8 mouse cellular contexts compared by ENCODE assay signal in the genomic region with DNA sequence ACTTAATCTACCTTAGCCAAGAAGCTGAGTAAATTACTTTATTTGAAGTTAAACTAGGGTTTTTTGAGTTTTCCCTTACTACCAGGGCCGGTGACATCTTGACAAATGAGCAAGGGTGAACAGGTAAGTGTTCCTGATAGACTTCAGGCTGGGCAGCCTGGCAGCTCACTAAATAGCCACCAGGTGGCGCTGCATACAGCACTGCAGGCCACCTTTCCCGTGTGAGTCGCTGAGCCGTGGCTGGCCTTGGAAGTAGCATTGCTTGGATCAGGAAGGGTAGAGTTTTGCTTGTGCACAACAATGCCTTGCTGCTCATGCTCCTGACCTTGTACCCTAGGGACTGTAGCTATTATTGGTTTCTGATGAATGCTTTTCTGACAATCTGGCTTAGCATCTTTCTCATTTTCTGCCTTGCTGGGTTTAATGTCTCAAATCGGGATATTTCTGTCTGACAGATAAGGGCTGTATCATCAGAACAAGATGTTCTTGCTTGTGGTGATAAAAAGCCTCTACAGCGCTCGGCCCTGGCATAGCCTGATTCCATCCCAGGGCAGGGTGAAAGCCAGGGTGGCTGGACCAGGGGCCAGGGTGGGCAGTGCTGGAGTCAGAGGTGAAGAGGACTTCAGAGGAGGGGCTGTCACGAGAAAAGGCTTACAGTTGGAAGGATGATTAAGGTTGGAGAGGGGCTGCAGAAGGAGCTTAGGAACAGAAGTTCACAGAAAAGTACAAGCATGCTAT. TPM values are rescaled to one million over a fixed set of nuclear protein-coding genes. Genes with fewer than 3 reads are reported as not detected.
DNase-seq lines count a peak whose midpoint lies in the region; ATAC-seq and TF ChIP-seq lines count a peak whose summit lies in the region.

No protein-coding gene starts in this region.

- no peaks in the 10 kb centered on the region for H3K79me2 ChIP-seq in liver, adult 2 months (ENCODE audit: control insufficient read depth, insufficient read depth, low read length)

- H3K4me3 ChIP-seq in embryonic facial prominence, embryonic 11.5 days (ENCODE audit: low read depth, low read length), result no peak overlapping the region
- no peak overlapping the region for H3K4me3 ChIP-seq in kidney, embryonic 16.5 days (ENCODE audit: low read length)
- no peak overlapping the region for H3K4me3 ChIP-seq in liver, adult 2 months (ENCODE audit: insufficient read depth, low read depth, low read length)
- no peak overlapping the region for H3K4me3 ChIP-seq in neural tube, embryonic 11.5 days (ENCODE audit: low read depth, low read length)
- H3K4me3 ChIP-seq in stomach, embryonic 15.5 days (replicated peaks), result no peak overlapping the region

- H3K9me3 ChIP-seq in embryonic facial prominence, embryonic 11.5 days (replicated peaks; ENCODE audit: control insufficient read depth, low read length), result no peaks in the 10 kb centered on the region
- no peaks in the 10 kb centered on the region for H3K9me3 ChIP-seq in kidney, embryonic 16.5 days (ENCODE audit: low read length)
- H3K9me3 ChIP-seq in neural tube, embryonic 11.5 days (ENCODE audit: control insufficient read depth, low read length), result no peaks in the 10 kb centered on the region
- no peaks in the 10 kb centered on the region for H3K9me3 ChIP-seq in stomach, embryonic 15.5 days

- H3K4me2 ChIP-seq in embryonic facial prominence, embryonic 11.5 days (ENCODE audit: low read depth, low read length), result no peak overlapping the region
- H3K4me2 ChIP-seq in kidney, embryonic 16.5 days (replicated peaks; ENCODE audit: low read depth, low read length), result no peak overlapping the region
- H3K4me2 ChIP-seq in neural tube, embryonic 11.5 days (ENCODE audit: low read depth), result no peak overlapping the region
- no peak overlapping the region for H3K4me2 ChIP-seq in stomach, embryonic 15.5 days

- 37% methylated on average over 9 of the region's 9 CpGs for WGBS in embryonic facial prominence, embryonic 11.5 days
- 29% methylated on average over 9 of the region's 9 CpGs for WGBS in kidney, embryonic 16.5 days
- WGBS in liver, adult 2 months, result 23% methylated on average over 9 of the region's 9 CpGs
- 35% methylated on average over 9 of the region's 9 CpGs for WGBS in neural tube, embryonic 11.5 days
- WGBS in stomach, embryonic 15.5 days, result 32% methylated on average over 9 of the region's 9 CpGs

- H3K36me3 ChIP-seq in embryonic facial prominence, embryonic 11.5 days (replicated peaks; ENCODE audit: control insufficient read depth, insufficient read depth, low read depth, low read length), result no peaks in the 10 kb centered on the region
- H3K36me3 ChIP-seq in kidney, embryonic 16.5 days (ENCODE audit: insufficient read depth, low read length), result no peaks in the 10 kb centered on the region
- no peaks in the 10 kb centered on the region for H3K36me3 ChIP-seq in liver, adult 2 months (ENCODE audit: control insufficient read depth, insufficient read depth, low read length)
- H3K36me3 ChIP-seq in neural tube, embryonic 11.5 days (ENCODE audit: control insufficient read depth, insufficient read depth, low read length), result no peaks in the 10 kb centered on the region
- H3K36me3 ChIP-seq in stomach, embryonic 15.5 days, result no peaks in the 10 kb centered on the region

- no peak overlapping the region for H3K27ac ChIP-seq in embryonic facial prominence, embryonic 11.5 days (replicated peaks; ENCODE audit: low read depth, low read length)
- no peak overlapping the region for H3K27ac ChIP-seq in kidney, embryonic 16.5 days (ENCODE audit: low read length)
- H3K27ac ChIP-seq in liver, adult 2 months (replicated peaks; ENCODE audit: insufficient read depth, low read depth, low read length), result no peak overlapping the region
- no peak overlapping the region for H3K27ac ChIP-seq in neural tube, embryonic 11.5 days (ENCODE audit: low read depth, low read length)
- no peak overlapping the region for H3K27ac ChIP-seq in stomach, embryonic 15.5 days

- no peak overlapping the region for H3K9ac ChIP-seq in embryonic facial prominence, embryonic 11.5 days (replicated peaks; ENCODE audit: low read length)
- H3K9ac ChIP-seq in kidney, embryonic 16.5 days (replicated peaks; ENCODE audit: low read length), result no peak overlapping the region
- no peak overlapping the region for H3K9ac ChIP-seq in liver, adult 2 months (ENCODE audit: low read depth, low read length)
- H3K9ac ChIP-seq in neural tube, embryonic 11.5 days (ENCODE audit: low read length), result no peak overlapping the region
- no peak overlapping the region for H3K9ac ChIP-seq in stomach, embryonic 15.5 days

- peak; percentile 60 for ATAC-seq in embryonic facial prominence, embryonic 11.5 days (replicated peaks; ENCODE audit: insufficient number of reproducible peaks, low FRiP score, low TSS enrichment, low read depth)
- ATAC-seq in kidney, embryonic 16.5 days (ENCODE audit: low FRiP score, low TSS enrichment), result peak; percentile 78
- peak; percentile 68; the same call in 1 of the 2 replicates for ATAC-seq in neural tube, embryonic 11.5 days (ENCODE audit: insufficient read depth, low FRiP score, low TSS enrichment)
- peak; percentile 73 for ATAC-seq in stomach, embryonic 15.5 days (ENCODE audit: insufficient read depth, low FRiP score, low read depth)

- peak; percentile 55 for DNase-seq in 3T3-L1 (ENCODE audit: low read depth, low spot score)
- DNase-seq in adrenal gland, postnatal 36 days, result peak; percentile 81 to 87
- DNase-seq in embryonic facial prominence, embryonic 11.5 days (ENCODE audit: low spot score), result peak; percentile 87
- DNase-seq in heart, adult 8-10 months (ENCODE audit: low spot score), result peak; percentile 44
- peak; percentile 49 for DNase-seq in liver, adult 2 months (ENCODE audit: extremely low read depth, low read depth, low spot score)
- peak; percentile 82 for DNase-seq in neural tube, embryonic 11.5 days (ENCODE audit: low spot score)

- TF ChIP-seq POLR2A in liver, adult 2 months (IDR thresholded peaks at IDR 0.05; ENCODE audit: extremely low read depth, insufficient read depth, low read length), result no peak

- TF ChIP-seq CTCF in liver, adult 2 months (IDR thresholded peaks at IDR 0.05; ENCODE audit: low read depth, low read length), result peak; percentile 99

- H3K4me1 ChIP-seq in embryonic facial prominence, embryonic 11.5 days (ENCODE audit: control insufficient read depth, insufficient read depth, low read length), result no peaks in the 10 kb centered on the region
- H3K4me1 ChIP-seq in kidney, embryonic 16.5 days (ENCODE audit: insufficient read depth, low read length), result no peaks in the 10 kb centered on the region
- H3K4me1 ChIP-seq in liver, adult 2 months (ENCODE audit: control insufficient read depth, insufficient read depth, low read length), result no peaks in the 10 kb centered on the region
- no peaks in the 10 kb centered on the region for H3K4me1 ChIP-seq in neural tube, embryonic 11.5 days (ENCODE audit: control insufficient read depth, insufficient read depth, low read length)
- H3K4me1 ChIP-seq in stomach, embryonic 15.5 days, result no peaks in the 10 kb centered on the region

- no peaks in the 10 kb centered on the region for H3K27me3 ChIP-seq in embryonic facial prominence, embryonic 11.5 days (ENCODE audit: control insufficient read depth, insufficient read depth, low read length)
- no peaks in the 10 kb centered on the region for H3K27me3 ChIP-seq in kidney, embryonic 16.5 days (ENCODE audit: insufficient read depth, low read length)
- no peaks in the 10 kb centered on the region for H3K27me3 ChIP-seq in liver, adult 2 months (ENCODE audit: control insufficient read depth, insufficient read depth, low read length)
- no peaks in the 10 kb centered on the region for H3K27me3 ChIP-seq in neural tube, embryonic 11.5 days (ENCODE audit: control insufficient read depth, insufficient read depth, low read length)
- no peaks in the 10 kb centered on the region for H3K27me3 ChIP-seq in stomach, embryonic 15.5 days (replicated peaks)

RNA-seq across cellular contexts. Expression of a gene that starts 58.4 kb away (rescaled TPM):
- total RNA-seq in adrenal gland, postnatal 36 days (2021), result under 1 TPM; 0.73 to 0.86 TPM
- 0.58 and 1.1 TPM in 2 replicates for polyA plus RNA-seq in embryonic facial prominence, embryonic 11.5 days (2014; fragmentation: Nextera tagmentation; extraction: Ambion mirVana)
- under 1 TPM; 0.16 to 0.37 (median 0.22) TPM for total RNA-seq in heart, adult 8-10 months (2022)
- polyA plus RNA-seq in kidney, embryonic 16.5 days (2015; fragmentation: Nextera tagmentation; extraction: Ambion mirVana), result 5.4 and 6.0 TPM in 2 replicates
- 10.1 and 10.5 TPM in 2 replicates for total RNA-seq in liver, adult 2 months (2014; rRNA removed)
- polyA plus RNA-seq in liver, adult 2 months (2012; rRNA removed), result 4.3 and 4.8 TPM in 2 replicates
- polyA plus RNA-seq in neural tube, embryonic 11.5 days (2014; fragmentation: Nextera tagmentation; extraction: Ambion mirVana), result 2.6 and 3.0 TPM in 2 replicates
- 0.59 and 0.71 TPM in 2 replicates for polyA plus RNA-seq in stomach, embryonic 15.5 days (2015; fragmentation: Nextera tagmentation; extraction: Ambion mirVana)
